Mouse (Mus musculus): ENCODE measurements at regions not wholly inside any gene's neighbourhood (a gene's known extent, or its start where the extent isn't known, plus 50 kb on each side); places are given as distances from the start of the nearest gene placed in this dataset.
"Not testable (repeated sequence)": the region's sequence is repeated elsewhere in the genome, so short reads cannot be mapped to it uniquely, and the experiment has no call there.

- Histone ChIP-seq H3K36me3 (no peaks in the 10 kb centered on the region), H3K27me3 (replicated peaks) (no peaks in the 10 kb centered on the region), H3K4me1 (no peaks in the 10 kb centered on the region), H3K9ac (replicated peaks) (no peak overlapping the region), H3K9me3 (replicated peaks) (no peaks in the 10 kb centered on the region), H3K4me3 (replicated peaks) (no peak overlapping the region), H3K27ac (replicated peaks) (no peak overlapping the region), H3K4me2 (no peak overlapping the region)
- no peak for ATAC-seq (ENCODE audit: low FRiP score)
Observed at GRCm38 (mm10) chr17:49359212-49359611, 69.0 kb upstream of the Mocs1 start.

- not testable (repeated sequence) for H3K9ac ChIP-seq (replicated peaks); H3K36me3 ChIP-seq; H3K27me3 ChIP-seq (replicated peaks); H3K4me2 ChIP-seq; H3K4me3 ChIP-seq (replicated peaks); H3K27ac ChIP-seq (replicated peaks); ATAC-seq (ENCODE audit: low FRiP score); H3K4me1 ChIP-seq; H3K9me3 ChIP-seq (replicated peaks)
- WGBS = 22% methylated on average over 6 of the region's 6 CpGs
Observed at GRCm38 (mm10) chr17:49360251-49360650, 67.9 kb upstream of the Mocs1 start.

GRCm38 (mm10) chr17:49367791-49368190 is 60.4 kb upstream of the Mocs1 start:
- no peak for ATAC-seq (ENCODE audit: low FRiP score)
- WGBS = 72% methylated on average over 4 of the region's 4 CpGs

GRCm38 (mm10) chr17:49368476-49369269 is 59.5 kb upstream of the Mocs1 start:
- no peak for ATAC-seq (ENCODE audit: low FRiP score)
- Histone ChIP-seq H3K36me3 (no peaks in the 10 kb centered on the region), H3K4me2 (no peak overlapping the region), H3K27me3 (replicated peaks) (no peaks in the 10 kb centered on the region), H3K9ac (replicated peaks) (no peak overlapping the region), H3K4me3 (replicated peaks) (no peak overlapping the region), H3K9me3 (replicated peaks) (no peaks in the 10 kb centered on the region), H3K27ac (replicated peaks) (no peak overlapping the region), H3K4me1 (no peaks in the 10 kb centered on the region)
- WGBS = 59% methylated on average over 2 of the region's 2 CpGs

More at GRCm38 (mm10) chr17:49367791-49368190, 60.4 kb upstream of the Mocs1 start:
- Histone ChIP-seq H3K9ac (replicated peaks) (no peak overlapping the region), H3K9me3 (replicated peaks) (no peaks in the 10 kb centered on the region), H3K27me3 (replicated peaks) (no peaks in the 10 kb centered on the region), H3K4me3 (replicated peaks) (no peak overlapping the region), H3K4me2 (no peak overlapping the region), H3K27ac (replicated peaks) (no peak overlapping the region), H3K36me3 (no peaks in the 10 kb centered on the region), H3K4me1 (no peaks in the 10 kb centered on the region)

- ATAC-seq (ENCODE audit: low FRiP score) = no peak
- H3K9ac ChIP-seq (replicated peaks) = no peak overlapping the region
- WGBS = 69% methylated on average over 11 of the region's 11 CpGs
- no peak overlapping the region for H3K4me2 ChIP-seq
- H3K36me3 ChIP-seq = no peaks in the 10 kb centered on the region
- no peaks in the 10 kb centered on the region for H3K9me3 ChIP-seq (replicated peaks)
- no peak overlapping the region for H3K27ac ChIP-seq (replicated peaks)
- H3K4me1 ChIP-seq = 0 out of 2 replicates have a peak, but pooled peaks cover 3% of the 10 kb centered on the region
- no peaks in the 10 kb centered on the region for H3K27me3 ChIP-seq (replicated peaks)
- no peak overlapping the region for H3K4me3 ChIP-seq (replicated peaks)
Observed at GRCm38 (mm10) chr17:49377626-49378025, 50.5 kb upstream of the Mocs1 start.
